Mouse (Mus musculus): ENCODE results near the gene Arhgef7. TPM values are rescaled to one million over a fixed set of nuclear protein-coding genes. Genes with fewer than 3 reads are reported as not detected.
A peak's percentile ranks its signal among the peaks of the same experiment; 100 is the strongest.

Gene Arhgef7
- polyA plus RNA-seq, 1 experiment from 2014 or later, result 50.1 TPM

DNA sequence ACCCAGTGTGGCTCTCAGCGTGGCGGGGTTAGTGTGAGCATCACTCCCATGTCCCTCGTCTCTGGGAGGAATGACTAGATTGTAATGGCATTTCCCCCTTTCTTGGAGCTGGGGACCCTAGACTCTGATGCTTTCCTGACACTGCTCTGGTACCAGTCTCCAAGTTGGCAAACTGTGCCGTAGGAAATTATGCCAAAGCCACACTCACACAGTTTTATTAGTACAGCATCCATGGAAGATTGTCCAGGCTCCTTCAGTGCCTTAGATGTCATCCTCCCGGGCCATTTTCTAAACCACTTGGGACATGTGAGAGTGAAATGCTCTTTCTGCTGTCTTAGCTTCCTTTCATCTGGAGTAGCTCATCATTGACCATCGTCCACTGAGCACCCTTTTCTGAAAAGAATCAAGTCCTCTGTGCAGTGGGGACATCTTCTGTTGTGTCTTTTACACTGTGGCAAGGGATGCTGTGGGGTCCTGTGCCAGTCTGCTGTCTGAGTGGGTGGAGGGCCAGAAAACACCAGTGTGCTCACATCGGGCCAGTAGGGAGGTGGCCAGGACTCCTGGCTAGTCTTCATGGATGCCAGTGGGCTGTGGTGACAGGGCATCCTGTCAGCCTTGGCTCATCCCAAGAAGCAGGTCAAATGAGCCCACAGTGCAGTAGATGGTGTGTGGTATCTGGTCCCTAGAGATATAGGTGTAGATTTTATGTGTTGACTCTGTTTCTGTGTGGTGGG, 56.5 kb downstream of the Arhgef7 start:
- 88% methylated on average over 7 of the region's 7 CpGs for WGBS
- Histone ChIP-seq H3K4me2 (no peak overlapping the region), H3K9me3 (no peaks in the 10 kb centered on the region), H3K4me3 (no peak overlapping the region), H3K4me1 (peaks cover 15% of the 10 kb centered on the region), H3K36me3 (peaks cover 51% of the 10 kb centered on the region), H3K27me3 (no peaks in the 10 kb centered on the region), H3K27ac (no peak overlapping the region), H3K9ac (no peak overlapping the region)
- no peak for ATAC-seq (ENCODE audit: insufficient number of reproducible peaks, low FRiP score, low TSS enrichment, low read depth)

DNA sequence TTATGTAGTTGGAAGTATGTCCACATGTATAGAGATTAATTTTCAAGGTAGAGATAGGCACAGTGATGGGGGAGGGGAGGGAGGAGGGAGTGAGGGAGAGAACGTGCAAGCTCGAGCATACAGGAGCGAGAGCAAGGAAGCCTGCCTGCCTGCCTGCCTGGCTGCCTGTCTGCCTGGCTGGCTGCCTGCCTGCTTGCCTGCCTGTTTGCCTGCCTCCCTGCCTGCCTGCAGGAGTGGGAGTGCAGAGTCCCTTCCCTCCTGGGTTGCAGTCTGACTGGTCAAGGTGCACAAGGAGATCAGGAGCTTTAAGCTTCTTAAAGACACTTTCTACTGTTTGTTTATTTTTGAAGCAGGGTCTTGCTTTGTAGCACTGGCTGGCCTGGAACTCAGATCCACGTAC, 57.6 kb downstream of the Arhgef7 start:
- H3K36me3 ChIP-seq, result peaks cover 51% of the 10 kb centered on the region

DNA sequence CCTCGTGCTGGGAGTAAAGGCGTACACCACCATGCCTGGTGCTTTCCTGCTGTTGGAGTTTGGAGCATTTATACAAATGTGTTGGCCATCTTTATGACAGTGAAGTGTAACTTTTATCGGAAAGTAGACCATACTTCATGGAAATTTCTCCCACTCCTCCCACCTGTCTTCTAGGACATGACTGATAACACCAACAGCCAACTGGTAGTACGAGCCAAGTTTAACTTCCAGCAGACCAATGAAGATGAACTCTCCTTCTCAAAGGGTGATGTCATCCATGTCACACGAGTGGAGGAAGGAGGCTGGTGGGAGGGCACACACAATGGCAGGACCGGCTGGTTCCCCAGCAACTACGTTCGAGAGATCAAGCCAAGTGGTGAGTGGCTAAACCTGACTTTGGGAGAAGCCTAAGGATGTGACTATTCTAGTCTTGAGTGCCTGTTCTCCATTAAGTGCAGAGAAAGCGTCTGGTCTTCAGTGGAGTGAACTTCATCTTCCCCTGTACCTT, 58.1 kb downstream of the Arhgef7 start:
- no peak overlapping the region for H3K9ac ChIP-seq
- H3K4me3 ChIP-seq, result no peak overlapping the region
- H3K36me3 ChIP-seq, result peaks cover 51% of the 10 kb centered on the region
- no peaks in the 10 kb centered on the region for H3K9me3 ChIP-seq
- peaks cover 2% of the 10 kb centered on the region for H3K4me1 ChIP-seq
- no peak overlapping the region for H3K4me2 ChIP-seq
- H3K27me3 ChIP-seq, result no peaks in the 10 kb centered on the region
- no peak overlapping the region for H3K27ac ChIP-seq
- 81% methylated on average over 9 of the region's 9 CpGs for WGBS
- no peak for ATAC-seq (ENCODE audit: insufficient number of reproducible peaks, low FRiP score, low TSS enrichment, low read depth)

More for the DNA sequence above, 57.6 kb downstream of the Arhgef7 start:
- H3K27me3 ChIP-seq, result no peaks in the 10 kb centered on the region
- 55% methylated on average over 4 of the region's 4 CpGs for WGBS
- ATAC-seq (ENCODE audit: insufficient number of reproducible peaks, low FRiP score, low TSS enrichment, low read depth), result no peak
- no peaks in the 10 kb centered on the region for H3K9me3 ChIP-seq
- no peak overlapping the region for H3K27ac ChIP-seq
- H3K4me3 ChIP-seq, result no peak overlapping the region
- peaks cover 5% of the 10 kb centered on the region for H3K4me1 ChIP-seq
- H3K4me2 ChIP-seq, result no peak overlapping the region
- no peak overlapping the region for H3K9ac ChIP-seq

DNA sequence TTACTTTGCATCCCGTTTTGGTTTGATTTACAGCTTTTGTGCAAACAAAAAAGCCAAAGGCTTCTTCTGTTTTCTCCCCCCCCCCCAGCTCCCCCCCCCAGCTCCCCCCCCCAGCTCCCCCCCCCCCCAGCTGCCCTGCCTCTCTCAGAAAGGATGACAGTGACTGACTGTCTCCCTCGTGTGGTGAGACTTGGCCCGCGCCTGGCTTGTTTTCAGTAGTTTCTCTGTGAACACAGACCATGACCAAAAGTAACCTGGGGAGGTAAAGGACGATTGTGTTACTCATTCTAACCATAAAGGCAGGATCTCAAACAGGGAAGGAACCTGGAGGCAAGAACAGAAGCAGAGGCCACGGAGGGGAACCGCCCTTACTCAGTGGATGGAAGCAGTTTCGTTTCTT, 60.7 kb downstream of the Arhgef7 start:
- Histone ChIP-seq H3K9ac (no peak overlapping the region), H3K36me3 (peaks cover 47% of the 10 kb centered on the region), H3K4me3 (no peak overlapping the region), H3K4me1 (no peaks in the 10 kb centered on the region), H3K27me3 (no peaks in the 10 kb centered on the region), H3K9me3 (no peaks in the 10 kb centered on the region), H3K4me2 (no peak overlapping the region), H3K27ac (no peak overlapping the region)
- ATAC-seq (ENCODE audit: insufficient number of reproducible peaks, low FRiP score, low TSS enrichment, low read depth), result no peak
- WGBS, result 55% methylated on average over 8 of the region's 8 CpGs

DNA sequence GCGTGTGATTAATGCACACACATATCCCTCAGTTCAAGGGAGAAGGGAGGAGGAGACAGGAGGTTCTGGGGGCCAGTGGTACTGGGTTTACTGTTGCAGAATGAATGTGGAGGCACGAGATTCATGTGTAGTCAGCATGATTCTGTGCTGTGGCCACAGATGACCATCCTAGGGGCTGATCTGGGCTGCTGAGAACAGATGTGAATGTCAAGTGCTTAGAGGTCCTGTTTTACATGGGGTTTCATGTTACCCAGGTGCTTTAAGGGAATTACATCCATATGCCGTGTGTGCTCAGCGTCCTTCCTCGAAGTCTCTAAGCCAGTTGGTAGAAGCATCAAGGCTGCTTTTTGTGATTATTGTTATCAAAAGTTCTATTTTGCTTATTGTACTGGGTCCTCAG, 61.6 kb downstream of the Arhgef7 start:
- no peak overlapping the region for H3K27ac ChIP-seq

DNA sequence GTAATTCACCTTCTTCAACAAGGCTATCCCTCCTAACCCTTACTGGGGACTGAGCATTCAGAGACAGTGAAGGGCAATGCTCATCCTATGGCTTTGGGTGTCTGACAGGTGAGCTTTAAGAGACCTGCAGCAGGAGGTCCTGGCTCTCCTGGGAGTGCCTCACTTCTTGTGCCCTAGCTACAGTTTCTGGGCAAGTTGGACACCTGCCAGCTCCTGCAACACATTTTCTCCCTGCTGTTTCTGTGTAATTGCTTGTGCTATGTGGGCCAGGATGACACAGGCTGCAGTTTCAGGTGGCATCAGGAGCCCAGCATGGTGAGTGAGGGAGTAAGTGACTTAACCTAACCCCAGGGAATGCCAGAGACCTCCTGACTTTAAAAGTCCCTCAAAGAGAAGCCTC, 67.4 kb downstream of the Arhgef7 start:
- peaks cover 24% of the 10 kb centered on the region for H3K36me3 ChIP-seq

More for the DNA sequence above, 61.6 kb downstream of the Arhgef7 start:
- Histone ChIP-seq H3K9ac (no peak overlapping the region), H3K4me2 (no peak overlapping the region), H3K27me3 (no peaks in the 10 kb centered on the region), H3K9me3 (no peaks in the 10 kb centered on the region), H3K36me3 (peaks cover 41% of the 10 kb centered on the region), H3K4me3 (no peak overlapping the region), H3K4me1 (no peaks in the 10 kb centered on the region)
- 46% methylated on average over 5 of the region's 5 CpGs for WGBS
- ATAC-seq (ENCODE audit: insufficient number of reproducible peaks, low FRiP score, low TSS enrichment, low read depth), result no peak

DNA sequence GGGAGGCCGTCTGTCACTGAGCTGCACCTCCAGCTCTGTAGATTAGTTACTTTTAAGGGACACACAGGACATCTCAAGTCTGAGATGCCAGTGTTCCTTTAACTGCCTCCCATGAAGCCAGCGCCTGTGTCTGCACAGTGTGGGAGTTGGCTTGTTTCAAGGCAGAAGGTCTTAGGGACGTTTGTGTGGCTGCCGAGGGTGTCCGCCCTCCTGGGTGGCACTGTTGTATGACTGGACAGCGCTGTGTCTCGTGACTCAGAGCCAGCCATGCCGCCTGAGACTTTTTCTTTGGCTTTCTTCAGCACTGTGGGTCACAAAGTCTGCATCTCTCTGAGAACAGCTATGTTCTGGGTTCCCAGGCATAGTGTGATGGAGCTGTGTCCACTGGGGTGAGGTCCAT, 69.6 kb downstream of the Arhgef7 start:
- H3K36me3 ChIP-seq, result peaks cover 16% of the 10 kb centered on the region
- no peak for ATAC-seq (ENCODE audit: insufficient number of reproducible peaks, low FRiP score, low TSS enrichment, low read depth)
- 81% methylated on average over 8 of the region's 8 CpGs for WGBS
- peaks cover 8% of the 10 kb centered on the region; the same call in 1 of the 2 replicates for H3K4me1 ChIP-seq
- no peak overlapping the region for H3K4me2 ChIP-seq
- no peak overlapping the region for H3K9ac ChIP-seq
- no peaks in the 10 kb centered on the region for H3K9me3 ChIP-seq
- H3K27me3 ChIP-seq, result no peaks in the 10 kb centered on the region
- H3K27ac ChIP-seq, result no peak overlapping the region
- H3K4me3 ChIP-seq, result no peak overlapping the region

More for the DNA sequence above, 67.4 kb downstream of the Arhgef7 start:
- H3K9me3 ChIP-seq, result no peaks in the 10 kb centered on the region
- no peak overlapping the region for H3K27ac ChIP-seq
- H3K4me3 ChIP-seq, result no peak overlapping the region
- no peaks in the 10 kb centered on the region for H3K27me3 ChIP-seq
- H3K4me1 ChIP-seq, result peaks cover 4% of the 10 kb centered on the region; the same call in 1 of the 2 replicates
- H3K4me2 ChIP-seq, result no peak overlapping the region
- H3K9ac ChIP-seq, result no peak overlapping the region
- ATAC-seq (ENCODE audit: insufficient number of reproducible peaks, low FRiP score, low TSS enrichment, low read depth), result no peak

DNA sequence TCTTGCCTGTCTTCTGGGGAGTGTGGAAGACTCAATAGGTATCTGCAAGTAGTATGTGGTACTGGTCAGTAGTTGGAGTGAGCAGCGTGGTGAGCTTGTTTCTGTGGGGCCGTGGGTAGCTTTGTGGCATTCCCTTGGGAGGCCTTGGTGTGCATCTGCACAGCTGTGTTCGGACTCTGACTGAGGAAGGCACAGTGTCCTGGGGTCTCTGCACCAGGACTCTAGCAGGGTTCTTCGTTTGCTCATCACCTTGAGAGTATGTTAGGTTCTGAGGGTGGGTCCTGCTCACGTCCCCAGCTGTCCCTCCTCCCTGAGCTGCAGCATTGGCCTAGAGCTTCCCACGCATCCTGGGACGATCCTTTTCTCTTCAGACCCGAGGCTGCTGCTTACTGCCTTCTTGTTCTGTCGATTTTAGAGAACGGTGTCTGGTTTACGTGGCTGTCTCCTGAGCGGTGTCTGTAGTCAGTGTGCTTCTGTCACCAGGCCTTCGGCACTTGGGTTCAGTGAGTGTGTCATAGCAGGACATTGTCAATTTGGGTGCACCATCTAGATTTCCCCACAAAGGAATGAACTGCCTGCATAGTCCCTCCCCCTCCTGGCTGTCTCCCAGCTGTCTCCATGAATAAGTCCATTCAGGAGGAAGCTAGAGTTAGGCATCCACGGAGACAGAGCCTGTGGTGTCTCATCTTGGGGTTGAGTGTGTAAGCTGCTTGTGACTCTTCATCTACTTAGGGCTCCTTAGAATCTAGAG, 70.4 kb downstream of the Arhgef7 start:
- peaks cover 8% of the 10 kb centered on the region; the same call in 1 of the 2 replicates for H3K4me1 ChIP-seq
- 87% methylated on average over 14 of the region's 14 CpGs for WGBS
- no peaks in the 10 kb centered on the region for H3K9me3 ChIP-seq
- no peaks in the 10 kb centered on the region for H3K27me3 ChIP-seq
- H3K9ac ChIP-seq, result no peak overlapping the region
- peaks cover 15% of the 10 kb centered on the region for H3K36me3 ChIP-seq
- no peak overlapping the region for H3K4me2 ChIP-seq
- no peak for ATAC-seq (ENCODE audit: insufficient number of reproducible peaks, low FRiP score, low TSS enrichment, low read depth)
- H3K27ac ChIP-seq, result no peak overlapping the region
- no peak overlapping the region for H3K4me3 ChIP-seq

DNA sequence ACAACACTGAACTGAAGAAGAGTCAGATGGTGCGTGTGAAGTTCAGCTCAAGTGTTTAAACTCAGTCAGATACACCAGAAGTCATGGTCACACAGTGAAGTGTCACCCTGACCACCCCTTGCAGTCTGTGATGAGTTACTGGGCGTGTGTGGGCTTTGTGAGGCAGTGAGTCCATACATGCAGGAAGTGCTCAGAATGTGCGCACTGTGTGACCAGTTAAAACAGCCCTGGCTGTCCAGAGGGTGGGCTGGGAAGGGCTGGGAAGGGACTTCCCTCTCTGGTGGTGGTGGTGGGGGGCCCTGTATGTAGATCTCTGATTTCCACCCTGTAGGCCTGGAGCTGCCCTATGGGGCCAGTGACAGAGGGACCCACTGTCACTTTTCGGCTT, 71.0 kb downstream of the Arhgef7 start:
- Histone ChIP-seq H3K4me1 (peaks cover 8% of the 10 kb centered on the region; the same call in 1 of the 2 replicates), H3K27ac (no peak overlapping the region), H3K9me3 (no peaks in the 10 kb centered on the region), H3K36me3 (peaks cover 16% of the 10 kb centered on the region), H3K9ac (no peak overlapping the region), H3K27me3 (no peaks in the 10 kb centered on the region), H3K4me2 (no peak overlapping the region), H3K4me3 (no peak overlapping the region)
- 85% methylated on average over 4 of the region's 4 CpGs for WGBS
- ATAC-seq (ENCODE audit: insufficient number of reproducible peaks, low FRiP score, low TSS enrichment, low read depth), result no peak

DNA sequence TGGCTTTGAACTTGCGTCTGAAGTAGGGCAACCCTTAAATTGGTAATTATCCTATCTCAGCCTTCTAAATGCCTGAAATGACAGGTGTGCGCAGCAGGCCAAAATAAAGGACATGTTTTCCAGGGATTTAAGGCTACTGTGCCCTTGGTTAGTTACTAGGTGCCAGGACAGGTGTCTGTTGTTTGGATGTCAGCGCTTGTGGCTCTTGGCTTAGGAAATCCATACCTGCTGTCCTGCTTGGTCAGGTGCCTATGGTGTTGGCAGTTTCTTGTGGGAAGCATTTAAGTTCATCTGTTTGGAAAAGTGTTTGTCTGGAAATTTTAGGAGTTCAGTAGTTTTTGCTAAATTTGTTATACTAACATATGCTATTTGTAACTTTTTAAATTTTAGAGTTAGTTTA, 71.6 kb downstream of the Arhgef7 start:
- Histone ChIP-seq H3K4me3 (no peak overlapping the region), H3K36me3 (peaks cover 17% of the 10 kb centered on the region), H3K4me1 (peaks cover 8% of the 10 kb centered on the region; the same call in 1 of the 2 replicates), H3K27ac (no peak overlapping the region), H3K9ac (no peak overlapping the region), H3K27me3 (no peaks in the 10 kb centered on the region), H3K4me2 (no peak overlapping the region), H3K9me3 (no peaks in the 10 kb centered on the region)
- ATAC-seq (ENCODE audit: insufficient number of reproducible peaks, low FRiP score, low TSS enrichment, low read depth), result no peak
- WGBS, result 81% methylated on average over 3 of the region's 3 CpGs

DNA sequence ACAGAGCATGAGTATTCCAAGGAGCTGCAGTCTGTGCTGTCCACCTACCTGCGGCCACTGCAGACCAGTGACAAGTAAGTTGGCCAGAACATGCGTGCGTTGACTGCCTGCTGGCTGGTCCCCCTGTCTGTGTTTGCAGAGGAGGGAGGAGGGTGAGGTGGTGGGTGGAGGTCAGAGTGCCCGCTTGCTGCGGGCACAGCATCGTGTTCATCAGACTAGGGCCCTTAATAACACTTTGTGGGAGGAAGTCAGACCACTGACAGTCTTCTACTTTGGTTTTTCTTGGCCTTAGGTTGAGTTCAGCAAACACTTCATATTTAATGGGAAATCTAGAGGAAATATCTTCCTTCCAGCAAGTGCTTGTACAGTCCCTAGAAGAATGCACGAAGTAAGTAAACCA, 73.0 kb downstream of the Arhgef7 start:
- ATAC-seq (ENCODE audit: insufficient number of reproducible peaks, low FRiP score, low TSS enrichment, low read depth), result no peak
- Histone ChIP-seq H3K27me3 (no peaks in the 10 kb centered on the region), H3K4me3 (no peak overlapping the region), H3K36me3 (peaks cover 28% of the 10 kb centered on the region), H3K9me3 (no peaks in the 10 kb centered on the region), H3K9ac (no peak overlapping the region), H3K4me1 (peaks cover 8% of the 10 kb centered on the region; the same call in 1 of the 2 replicates), H3K4me2 (no peak overlapping the region), H3K27ac (no peak overlapping the region)
- WGBS, result 84% methylated on average over 7 of the region's 7 CpGs

DNA sequence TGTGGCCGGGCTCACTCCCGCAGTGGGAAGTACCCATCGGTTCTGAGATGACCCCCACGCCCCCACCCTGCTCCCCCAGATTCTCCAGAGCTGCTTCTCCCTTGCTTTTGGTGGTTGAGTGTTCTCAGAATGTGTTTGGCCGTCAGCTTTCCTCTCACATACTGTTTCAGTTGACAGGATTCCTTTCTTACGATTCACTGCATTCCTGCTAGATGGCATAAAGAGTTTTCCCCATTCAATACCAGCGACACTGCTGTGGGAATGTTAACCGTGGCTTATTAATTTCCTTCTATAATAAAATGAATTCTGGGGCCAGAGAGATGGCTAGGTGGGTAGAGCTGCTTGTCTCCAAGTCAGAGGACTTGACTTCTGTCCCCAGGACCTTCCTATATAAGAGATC, 74.0 kb downstream of the Arhgef7 start:
- Histone ChIP-seq H3K9ac (no peak overlapping the region), H3K4me3 (no peak overlapping the region), H3K9me3 (no peaks in the 10 kb centered on the region), H3K36me3 (peaks cover 39% of the 10 kb centered on the region), H3K4me1 (peaks cover 8% of the 10 kb centered on the region; the same call in 1 of the 2 replicates), H3K27me3 (no peaks in the 10 kb centered on the region), H3K27ac (peak overlapping the region; percentile 72), H3K4me2 (no peak overlapping the region)
- WGBS, result 47% methylated on average over 8 of the region's 8 CpGs
- no peak for ATAC-seq (ENCODE audit: insufficient number of reproducible peaks, low FRiP score, low TSS enrichment, low read depth)
